Mouse (Mus musculus): ENCODE results near the gene Il20rb.

Gene Il20rb

DNA sequence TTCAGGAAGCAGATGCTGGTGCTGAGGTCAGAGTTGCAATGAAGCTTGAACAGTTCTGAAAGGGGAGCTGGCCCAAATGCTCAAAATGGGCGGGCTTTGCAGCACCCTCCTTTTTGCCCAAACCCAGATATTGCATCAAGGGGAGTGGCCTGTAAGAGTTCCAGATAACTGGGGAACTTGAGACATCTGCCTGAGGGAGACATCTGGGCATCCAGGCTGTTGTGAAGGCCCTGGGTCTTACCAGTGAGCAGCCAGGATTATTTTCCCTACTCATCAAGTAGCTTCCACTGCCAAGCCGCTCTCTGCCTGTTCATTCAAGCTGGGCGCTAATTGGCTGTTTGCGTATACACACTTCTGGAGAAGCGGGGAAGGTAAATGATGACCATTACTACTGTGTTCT, at the start of gene Il20rb:
Gene Il20rb (minus strand): TSS at position 358 of the 400 bp plus-strand sequence.
- no peak for ATAC-seq (ENCODE audit: insufficient number of reproducible peaks, low FRiP score, low TSS enrichment)

DNA sequence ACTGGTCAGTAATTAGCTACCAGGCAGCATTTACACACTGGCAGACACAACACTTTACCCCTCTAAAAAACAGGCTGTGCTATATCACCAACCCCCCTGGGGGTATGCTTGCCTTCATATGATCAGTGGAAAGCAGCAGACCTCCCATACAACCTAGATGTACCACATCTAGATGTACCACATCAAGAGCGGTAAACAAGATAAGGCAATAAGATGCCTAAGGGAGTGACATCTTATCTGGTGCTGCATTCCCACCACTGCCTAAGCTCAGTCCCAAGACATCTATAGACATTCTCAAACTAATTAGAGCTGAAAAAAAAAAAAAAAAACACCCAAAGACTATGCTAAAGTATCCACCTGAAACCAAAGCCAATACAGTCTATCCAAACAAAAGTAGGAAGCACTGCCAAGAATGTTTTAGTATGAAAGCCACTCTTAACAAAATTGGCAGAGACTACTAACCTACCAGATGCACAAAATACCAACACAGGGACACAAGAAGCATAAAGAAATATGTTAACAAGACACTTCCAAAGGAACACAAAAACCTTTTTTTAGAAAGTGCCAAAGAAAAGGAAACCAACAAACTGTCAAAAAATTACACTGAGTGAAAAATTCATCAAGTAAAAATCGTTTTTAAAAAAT, 49.2 kb upstream of the Il20rb start:
- no peak for ATAC-seq (ENCODE audit: insufficient number of reproducible peaks, low FRiP score, low TSS enrichment)

- no peak for ATAC-seq (ENCODE audit: insufficient number of reproducible peaks, low FRiP score, low TSS enrichment)
Observed at GRCm38 (mm10) chr9:100534686-100535085, 48.1 kb upstream of the Il20rb start.

DNA sequence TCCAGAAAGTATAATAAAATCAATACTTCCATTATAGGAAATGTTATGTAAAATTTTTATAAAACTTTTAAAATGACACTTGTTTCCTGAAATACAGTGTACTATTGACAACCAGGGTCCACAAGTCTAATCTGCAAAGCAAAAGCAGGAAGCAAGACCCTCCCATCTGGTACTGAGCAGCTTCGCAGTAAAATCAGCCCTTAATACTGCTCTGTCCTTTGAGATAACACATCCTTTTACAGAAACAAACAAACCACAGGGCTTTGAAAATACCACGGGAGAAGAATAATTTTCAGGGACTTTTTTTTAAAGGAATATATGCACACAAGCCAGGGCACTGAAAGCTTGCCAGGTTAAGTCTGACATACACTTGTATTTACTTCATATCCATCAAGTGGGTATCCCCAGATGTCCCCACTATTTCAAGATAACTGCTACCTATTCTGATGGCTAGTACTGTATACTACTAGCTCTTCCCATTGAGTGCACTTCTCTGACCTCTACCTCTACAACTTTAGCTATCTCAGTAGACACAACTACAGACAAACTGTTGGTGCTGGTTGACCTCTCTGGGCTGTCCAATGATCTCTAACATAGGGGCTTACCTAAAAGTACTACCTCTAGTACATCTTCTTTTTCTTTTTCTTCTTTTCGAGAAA, 46.4 kb upstream of the Il20rb start:
- ATAC-seq (ENCODE audit: insufficient number of reproducible peaks, low FRiP score, low TSS enrichment): no peak

GRCm38 (mm10) chr9:100531296-100531695, 44.7 kb upstream of the Il20rb start:
- no peak for ATAC-seq (ENCODE audit: insufficient number of reproducible peaks, low FRiP score, low TSS enrichment)

DNA sequence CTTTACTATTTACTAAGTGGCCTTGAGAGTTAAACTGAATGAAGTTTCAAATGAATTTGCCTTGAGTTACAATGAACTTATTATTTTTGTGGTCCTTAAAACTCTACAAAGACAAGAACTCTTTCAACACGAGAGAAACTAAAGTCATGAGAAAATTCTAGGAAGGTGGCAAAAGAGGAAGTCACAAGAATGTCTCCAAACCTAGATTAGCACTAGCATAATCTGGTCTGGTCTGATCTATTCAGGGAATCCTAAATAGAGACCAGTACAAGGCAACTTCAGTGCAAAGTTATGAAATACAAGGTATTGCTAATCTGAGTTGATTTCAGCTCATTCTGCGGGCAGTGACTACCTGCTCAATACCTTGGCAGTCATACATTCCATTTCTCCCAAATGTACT, 38.6 kb upstream of the Il20rb start:
- ATAC-seq (ENCODE audit: insufficient number of reproducible peaks, low FRiP score, low TSS enrichment): no peak

- no peak for ATAC-seq (ENCODE audit: insufficient number of reproducible peaks, low FRiP score, low TSS enrichment)
Observed at GRCm38 (mm10) chr9:100522029-100522428, 35.4 kb upstream of the Il20rb start.

DNA sequence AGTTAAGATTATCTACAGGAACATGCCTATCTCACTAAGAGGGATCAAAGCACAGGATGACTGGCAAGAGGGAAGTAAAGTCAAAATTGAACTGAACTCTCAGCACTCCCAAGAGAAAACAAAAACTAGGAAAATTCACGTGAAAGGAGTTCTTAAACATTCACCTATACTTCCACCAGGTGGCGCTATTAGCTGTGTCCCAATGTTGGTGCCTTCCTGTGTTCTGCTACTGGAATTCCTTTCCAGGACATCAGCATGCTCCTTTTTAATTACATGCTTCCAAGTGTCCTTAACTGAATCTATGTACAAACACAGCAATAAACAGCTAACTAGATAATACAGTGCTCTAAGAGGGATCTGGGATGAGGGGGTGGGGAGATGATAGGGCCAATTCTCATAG, 34.0 kb upstream of the Il20rb start:
- ATAC-seq (ENCODE audit: insufficient number of reproducible peaks, low FRiP score, low TSS enrichment): peak; percentile 31; the same call in 1 of the 2 replicates

- ATAC-seq (ENCODE audit: insufficient number of reproducible peaks, low FRiP score, low TSS enrichment): no peak
Observed at GRCm38 (mm10) chr9:100520012-100520411, 33.4 kb upstream of the Il20rb start.

GRCm38 (mm10) chr9:100507581-100507980, 21.0 kb upstream of the Il20rb start:
- no peak for ATAC-seq (ENCODE audit: insufficient number of reproducible peaks, low FRiP score, low TSS enrichment)

DNA sequence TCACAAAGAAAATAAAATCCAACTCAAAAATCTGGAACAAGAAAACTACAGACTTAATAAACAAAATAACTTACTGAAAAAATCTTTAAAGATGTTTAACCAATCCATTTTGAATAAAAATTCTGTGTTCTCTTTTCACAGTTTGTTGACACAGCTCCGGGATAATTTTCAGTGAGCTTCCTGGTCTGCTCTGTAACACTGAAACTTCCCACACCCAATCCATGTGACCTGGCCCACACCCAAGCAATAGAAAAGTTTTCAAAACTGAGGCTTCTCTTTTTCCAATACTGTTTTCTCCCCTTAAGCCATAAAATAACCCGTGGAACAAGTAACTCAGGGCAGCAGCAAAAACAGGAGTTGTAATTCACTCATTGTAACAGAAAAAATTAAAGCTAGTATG, 20.1 kb upstream of the Il20rb start:
- no peak for ATAC-seq (ENCODE audit: insufficient number of reproducible peaks, low FRiP score, low TSS enrichment)

- ATAC-seq (ENCODE audit: insufficient number of reproducible peaks, low FRiP score, low TSS enrichment): no peak
Observed at GRCm38 (mm10) chr9:100505498-100505897, 18.9 kb upstream of the Il20rb start.

DNA sequence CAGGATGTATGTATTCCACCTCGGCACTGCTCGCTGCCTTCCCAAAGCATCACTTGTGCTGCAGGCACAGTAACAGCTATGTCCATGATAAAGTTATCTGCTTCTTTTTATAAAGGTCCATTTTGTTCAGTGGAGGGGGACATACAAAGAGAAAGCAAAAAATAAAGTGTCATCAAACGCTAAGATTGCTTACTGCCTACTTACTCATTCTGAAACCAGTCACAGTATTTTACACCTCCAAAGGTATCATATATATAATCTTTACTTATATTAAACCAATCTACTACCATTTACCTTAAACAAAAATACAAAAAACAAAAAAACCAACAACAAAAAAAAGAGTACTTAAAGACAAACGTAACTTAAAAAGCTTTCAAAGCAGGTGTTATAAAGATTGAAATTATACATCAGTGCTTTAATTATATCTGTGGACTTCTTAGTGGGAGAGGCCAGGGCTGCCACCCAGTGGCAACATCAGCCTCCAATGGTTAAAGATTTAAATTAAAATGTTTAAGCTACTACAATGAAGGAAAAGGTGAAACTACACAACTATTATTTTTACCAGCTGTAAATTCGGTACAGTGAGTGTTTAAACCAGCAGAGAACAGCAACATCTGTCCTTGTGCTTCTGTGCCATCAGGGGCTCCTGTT, 7.1 kb upstream of the Il20rb start:
- no peak for ATAC-seq (ENCODE audit: insufficient number of reproducible peaks, low FRiP score, low TSS enrichment)

GRCm38 (mm10) chr9:100491424-100491823, 4.8 kb upstream of the Il20rb start:
- no peak for ATAC-seq (ENCODE audit: insufficient number of reproducible peaks, low FRiP score, low TSS enrichment)

GRCm38 (mm10) chr9:100488969-100489368, 2.4 kb upstream of the Il20rb start:
- ATAC-seq (ENCODE audit: insufficient number of reproducible peaks, low FRiP score, low TSS enrichment): no peak

- ATAC-seq (ENCODE audit: insufficient number of reproducible peaks, low FRiP score, low TSS enrichment): no peak
Observed at GRCm38 (mm10) chr9:100488056-100488713, 1.6 kb upstream of the Il20rb start.

DNA sequence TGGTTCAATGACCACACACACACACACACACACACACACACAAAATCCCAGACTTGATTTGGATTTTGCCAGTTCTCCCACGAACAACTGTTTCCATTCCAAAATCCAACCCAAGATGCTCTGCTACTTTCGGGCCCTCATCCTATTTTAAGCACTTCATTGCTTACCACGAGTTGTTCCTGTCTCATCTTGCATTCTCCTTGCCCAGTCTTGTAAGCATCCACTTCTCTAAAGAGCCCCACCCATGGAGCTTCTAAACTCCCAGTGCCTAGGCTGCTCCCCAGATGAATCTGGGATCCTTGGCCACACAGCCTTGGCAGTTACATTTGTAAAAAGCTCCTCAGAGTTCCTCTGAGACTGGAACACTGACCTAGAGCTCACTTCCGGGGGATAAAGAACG, 3.3 kb downstream of the Il20rb start:
- no peak for ATAC-seq (ENCODE audit: insufficient number of reproducible peaks, low FRiP score, low TSS enrichment)

GRCm38 (mm10) chr9:100481626-100482025, 5.0 kb downstream of the Il20rb start:
- ATAC-seq (ENCODE audit: insufficient number of reproducible peaks, low FRiP score, low TSS enrichment): no peak

GRCm38 (mm10) chr9:100474056-100474455, 12.5 kb downstream of the Il20rb start:
- no peak for ATAC-seq (ENCODE audit: insufficient number of reproducible peaks, low FRiP score, low TSS enrichment)

DNA sequence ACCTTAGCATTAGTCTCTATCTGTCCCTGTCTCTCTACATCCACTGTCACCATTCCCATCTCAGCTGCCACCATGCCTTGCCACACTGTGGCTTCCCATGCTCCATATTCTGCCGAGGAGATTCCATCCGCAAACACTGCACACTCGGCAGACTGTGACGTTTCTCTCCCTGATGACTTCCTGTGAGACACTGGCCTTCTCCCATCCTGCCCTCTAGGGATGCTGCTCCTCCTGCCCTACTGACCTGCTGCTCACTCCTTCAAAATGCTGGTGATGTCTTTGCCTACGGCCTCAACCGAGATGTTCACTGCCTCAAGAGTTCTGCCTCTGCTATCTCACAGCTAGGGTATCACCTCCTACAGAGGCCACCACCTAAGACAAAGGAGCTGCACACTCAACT, 13.2 kb downstream of the Il20rb start:
- ATAC-seq (ENCODE audit: insufficient number of reproducible peaks, low FRiP score, low TSS enrichment): no peak

- ATAC-seq (ENCODE audit: insufficient number of reproducible peaks, low FRiP score, low TSS enrichment): no peak
Observed at GRCm38 (mm10) chr9:100472931-100473330, 13.7 kb downstream of the Il20rb start.
